Mouse (Mus musculus): ENCODE data around the gene Tspear. TPM values are rescaled to one million over a fixed set of nuclear protein-coding genes. Genes with fewer than 3 reads are reported as not detected.
"Not testable (repeated sequence)": the region's sequence is repeated elsewhere in the genome, so short reads cannot be mapped to it uniquely, and the experiment has no call there.

Gene Tspear
- total and polyA plus RNA-seq, 3 experiments = not detected

GRCm38 (mm10) chr10:77788621-77789020, 102.3 kb downstream of the Tspear start:
- H3K27me3 ChIP-seq (ENCODE audit: insufficient read depth, low read length) = no peaks in the 10 kb centered on the region
- no peak for TF ChIP-seq GATA1 (IDR thresholded peaks at IDR 0.05; ENCODE audit: borderline replicate concordance, low read length)
- TF ChIP-seq CTCF (IDR thresholded peaks at IDR 0.05; ENCODE audit: low read depth, low read length) = no peak
- no peak for TF ChIP-seq GATA2 (IDR thresholded peaks at IDR 0.05; ENCODE audit: borderline replicate concordance, low read depth, low read length)
- no peak for TF ChIP-seq POLR2AphosphoS5 (IDR thresholded peaks at IDR 0.05; ENCODE audit: insufficient replicate concordance, low read depth, low read length)
- TF ChIP-seq TAL1 (conservative IDR thresholded peaks at IDR 0.05; ENCODE audit: low read depth, low read length) = no peak
- no peak for ATAC-seq (ENCODE audit: extremely low read depth, insufficient number of reproducible peaks, low FRiP score, poor library complexity, severe bottlenecking)
- H3K36me3 ChIP-seq (replicated peaks) = no peaks in the 10 kb centered on the region
- no peak overlapping the region for H3K4me3 ChIP-seq (ENCODE audit: low read depth, low read length)
- no peaks in the 10 kb centered on the region for H3K9me3 ChIP-seq (replicated peaks)
- no peak for DNase-seq (ENCODE audit: low spot score)
- H3K4me1 ChIP-seq (ENCODE audit: insufficient read depth, low read depth, low read length) = no peaks in the 10 kb centered on the region

- ATAC-seq (ENCODE audit: extremely low read depth, insufficient number of reproducible peaks, low FRiP score, poor library complexity, severe bottlenecking) = no peak
- Histone ChIP-seq H3K9me3 (replicated peaks) (no peaks in the 10 kb centered on the region), H3K4me1 (ENCODE audit: insufficient read depth, low read depth, low read length) (no peaks in the 10 kb centered on the region), H3K36me3 (replicated peaks) (no peaks in the 10 kb centered on the region), H3K27me3 (ENCODE audit: insufficient read depth, low read length) (peaks cover 7% of the 10 kb centered on the region; the same call in 1 of the 2 replicates), H3K4me3 (ENCODE audit: low read depth, low read length) (no peak within 1 kb of the TSS)
- no peak for DNase-seq (ENCODE audit: low spot score)
- TF ChIP-seq GATA2 (IDR thresholded peaks at IDR 0.05; ENCODE audit: borderline replicate concordance, low read depth, low read length) (no peak), CTCF (IDR thresholded peaks at IDR 0.05; ENCODE audit: low read depth, low read length) (no peak), TAL1 (conservative IDR thresholded peaks at IDR 0.05; ENCODE audit: low read depth, low read length) (no peak), GATA1 (IDR thresholded peaks at IDR 0.05; ENCODE audit: borderline replicate concordance, low read length) (no peak), POLR2AphosphoS5 (IDR thresholded peaks at IDR 0.05; ENCODE audit: insufficient replicate concordance, low read depth, low read length) (no peak)
These were observed 108.6 kb downstream of the Tspear start, which contains the start of gene Gm9639 for GRCm38 (mm10) chr10:77794976-77795375. TSS of gene Gm9639 (minus strand) at chr10:77795076.

GRCm38 (mm10) chr10:77797677-77798076, 111.3 kb downstream of the Tspear start:
- no peak overlapping the region for H3K4me3 ChIP-seq (ENCODE audit: low read depth, low read length)
- no peaks in the 10 kb centered on the region for H3K36me3 ChIP-seq (replicated peaks)
- no peaks in the 10 kb centered on the region for H3K4me1 ChIP-seq (ENCODE audit: insufficient read depth, low read depth, low read length)
- peaks cover 11% of the 10 kb centered on the region; the same call in 1 of the 2 replicates for H3K27me3 ChIP-seq (ENCODE audit: insufficient read depth, low read length)
- ATAC-seq (ENCODE audit: extremely low read depth, insufficient number of reproducible peaks, low FRiP score, poor library complexity, severe bottlenecking) (no peak), DNase-seq (ENCODE audit: low spot score) (no peak)
- no peak for TF ChIP-seq POLR2AphosphoS5 (IDR thresholded peaks at IDR 0.05; ENCODE audit: insufficient replicate concordance, low read depth, low read length)
- no peak for TF ChIP-seq GATA2 (IDR thresholded peaks at IDR 0.05; ENCODE audit: borderline replicate concordance, low read depth, low read length)
- TF ChIP-seq GATA1 (IDR thresholded peaks at IDR 0.05; ENCODE audit: borderline replicate concordance, low read length) = no peak
- no peaks in the 10 kb centered on the region for H3K9me3 ChIP-seq (replicated peaks)

GRCm38 (mm10) chr10:77798164-77798920, 112.0 kb downstream of the Tspear start:
- not testable (repeated sequence) for H3K4me3 ChIP-seq (ENCODE audit: low read depth, low read length); H3K4me1 ChIP-seq (ENCODE audit: insufficient read depth, low read depth, low read length); H3K9me3 ChIP-seq (replicated peaks); ATAC-seq (ENCODE audit: extremely low read depth, insufficient number of reproducible peaks, low FRiP score, poor library complexity, severe bottlenecking); DNase-seq (ENCODE audit: low spot score); H3K36me3 ChIP-seq (replicated peaks)
- peaks cover 11% of the 10 kb centered on the region; the same call in 1 of the 2 replicates for H3K27me3 ChIP-seq (ENCODE audit: insufficient read depth, low read length)

GRCm38 (mm10) chr10:77798921-77799508, 112.6 kb downstream of the Tspear start, which contains the start of gene Gm19668:
TSS of gene Gm19668 (minus strand) at chr10:77799133.
- DNase-seq (ENCODE audit: low spot score) = no peak
- Histone ChIP-seq H3K4me3 (ENCODE audit: low read depth, low read length) (no peak within 1 kb of the TSS), H3K9me3 (replicated peaks) (no peaks in the 10 kb centered on the region), H3K36me3 (replicated peaks) (no peaks in the 10 kb centered on the region), H3K27me3 (ENCODE audit: insufficient read depth, low read length) (peaks cover 11% of the 10 kb centered on the region; the same call in 1 of the 2 replicates), H3K4me1 (ENCODE audit: insufficient read depth, low read depth, low read length) (no peaks in the 10 kb centered on the region)
- TF ChIP-seq CTCF (IDR thresholded peaks at IDR 0.05; ENCODE audit: low read depth, low read length) (no peak), GATA2 (IDR thresholded peaks at IDR 0.05; ENCODE audit: borderline replicate concordance, low read depth, low read length) (no peak), TAL1 (conservative IDR thresholded peaks at IDR 0.05; ENCODE audit: low read depth, low read length) (no peak), POLR2AphosphoS5 (IDR thresholded peaks at IDR 0.05; ENCODE audit: insufficient replicate concordance, low read depth, low read length) (no peak), GATA1 (IDR thresholded peaks at IDR 0.05; ENCODE audit: borderline replicate concordance, low read length) (no peak)
- no peak for ATAC-seq (ENCODE audit: extremely low read depth, insufficient number of reproducible peaks, low FRiP score, poor library complexity, severe bottlenecking)

GRCm38 (mm10) chr10:77804095-77804494, 117.7 kb downstream of the Tspear start:
- Histone ChIP-seq H3K9me3 (replicated peaks) (no peaks in the 10 kb centered on the region), H3K4me3 (ENCODE audit: low read depth, low read length) (no peak overlapping the region), H3K4me1 (ENCODE audit: insufficient read depth, low read depth, low read length) (no peaks in the 10 kb centered on the region), H3K36me3 (replicated peaks) (no peaks in the 10 kb centered on the region), H3K27me3 (ENCODE audit: insufficient read depth, low read length) (peaks cover 4% of the 10 kb centered on the region; the same call in 1 of the 2 replicates)
- DNase-seq (ENCODE audit: low spot score) (no peak), ATAC-seq (ENCODE audit: extremely low read depth, insufficient number of reproducible peaks, low FRiP score, poor library complexity, severe bottlenecking) (no peak)
- TF ChIP-seq GATA1 (IDR thresholded peaks at IDR 0.05; ENCODE audit: borderline replicate concordance, low read length) (no peak), TAL1 (conservative IDR thresholded peaks at IDR 0.05; ENCODE audit: low read depth, low read length) (no peak), POLR2AphosphoS5 (IDR thresholded peaks at IDR 0.05; ENCODE audit: insufficient replicate concordance, low read depth, low read length) (no peak), GATA2 (IDR thresholded peaks at IDR 0.05; ENCODE audit: borderline replicate concordance, low read depth, low read length) (no peak), CTCF (IDR thresholded peaks at IDR 0.05; ENCODE audit: low read depth, low read length) (no peak)
